Mouse (Mus musculus) midbrain, embryonic 15.5 days (tissue): Measurements from ENCODE around the gene Slc25a36. TPM values are rescaled to one million over a fixed set of nuclear protein-coding genes. Genes with fewer than 3 reads are reported as not detected.

Experiments used
- ATAC-seq: fragments of 200-750 bp; cut with Nextera tagmentation; replicated peaks from 2 replicates; pipeline ENCODE4 v1.8.0; 2017; ENCODE audit warnings: moderate TSS enrichment
- H3K27ac ChIP-seq: fragments of 300-500 bp; sonication (generic); 2 replicates; pipeline ENCODE4 v1.5.1; 2015; ENCODE audit warnings: mild to moderate bottlenecking, inconsistent platforms
- H3K27me3 ChIP-seq: fragments of 300-500 bp; sonication (generic); replicated peaks from 2 replicates; pipeline ENCODE4 v1.6.1; 2015; ENCODE audit warnings: inconsistent platforms
- H3K36me3 ChIP-seq: fragments of 300-500 bp; sonication (generic); replicated peaks from 2 replicates; pipeline ENCODE4 v1.6.1; 2015; ENCODE audit warnings: inconsistent platforms
- H3K4me1 ChIP-seq: fragments of 300-500 bp; sonication (generic); 2 replicates; pipeline ENCODE4 v1.6.1; 2015; ENCODE audit warnings: inconsistent platforms
- H3K4me2 ChIP-seq: fragments of 300-500 bp; sonication (generic); 2 replicates; pipeline ENCODE4 v1.6.1; 2015; ENCODE audit warnings: inconsistent platforms, mild to moderate bottlenecking, moderate library complexity
- H3K4me3 ChIP-seq: fragments of 300-500 bp; sonication (generic); 2 replicates; pipeline ENCODE4 v1.5.1; 2015; ENCODE audit warnings: mild to moderate bottlenecking, inconsistent platforms
- H3K9ac ChIP-seq: fragments of 300-500 bp; sonication (generic); 2 replicates; pipeline ENCODE4 v1.6.1; 2015; ENCODE audit warnings: mild to moderate bottlenecking, inconsistent platforms
- H3K9me3 ChIP-seq: fragments of 300-500 bp; sonication (generic); 2 replicates; pipeline ENCODE4 v1.6.1; 2016; ENCODE audit warnings: inconsistent platforms
- WGBS: fragments of 180-500 bp; shearing (Covaris S2); methylation state at CpG from one replicate; pipeline ENCODE4 v1.1.7; 2015; ENCODE audit warnings: mixed read lengths; 5-methylcytosine and 5-hydroxymethylcytosine counted together
- polyA plus RNA-seq: library from polyadenylated mRNA; unstranded; fragments of >200 nt; fragmentation: Nextera tagmentation; extraction: Ambion mirVana; gene quantifications from 2 replicates; pipeline ENCODE4 v1.2.1, GENCODE M21; 2015

Slc25a36 gene
- 68.4 and 76.7 TPM in 2 replicates for polyA plus RNA-seq

DNA sequence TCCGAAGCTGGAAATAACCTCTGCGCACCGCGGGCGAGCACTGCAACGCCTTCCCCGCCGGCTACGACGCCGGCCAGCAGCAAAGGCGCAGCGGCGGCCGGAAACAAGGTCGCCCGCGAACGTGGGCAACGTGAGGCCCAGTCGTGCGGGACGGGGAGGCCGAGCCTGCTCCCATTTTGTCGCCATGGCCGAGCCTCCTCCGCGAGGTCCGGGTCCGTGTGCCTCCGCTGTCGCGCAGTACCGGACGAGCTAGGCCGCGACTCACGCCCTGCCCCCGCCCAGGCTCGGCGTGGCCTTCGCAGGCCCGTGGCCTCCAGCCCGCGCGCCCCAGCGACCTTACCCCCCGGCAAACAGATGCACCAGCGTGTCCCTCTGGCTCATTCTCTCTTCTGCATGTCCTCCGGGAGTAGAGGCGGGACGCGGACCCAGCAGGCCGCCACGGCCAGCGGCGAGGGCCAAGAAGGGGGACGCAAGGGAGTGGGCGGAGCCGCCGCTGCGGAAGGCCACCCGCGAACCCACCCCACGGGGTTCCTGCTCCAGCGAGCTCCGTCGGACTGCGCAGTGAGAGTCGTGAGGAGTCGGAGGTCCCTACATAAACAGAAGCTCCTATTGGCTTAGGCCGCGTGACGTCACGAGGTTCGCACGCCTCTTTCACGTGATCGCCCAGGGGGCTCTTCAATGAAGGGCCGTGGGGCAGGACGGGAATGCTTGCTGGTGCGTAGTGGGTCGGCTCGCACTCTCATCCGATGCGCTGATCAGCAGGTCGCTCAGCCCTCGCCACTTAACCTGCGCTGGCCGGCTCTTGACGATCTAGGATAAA lies at the start of gene Slc25a36:
Gene Slc25a36 (minus strand): TSS at position 587 of the 820 bp plus-strand sequence.
- ATAC-seq: peak; percentile 99
- Histone ChIP-seq H3K4me3 (peak within 1 kb of the TSS; percentile 85), H3K9ac (peak within 1 kb of the TSS; percentile 86), H3K4me1 (peaks cover 16% of the 10 kb centered on the region), H3K27ac (peak within 1 kb of the TSS; percentile 81), H3K9me3 (no peaks in the 10 kb centered on the region), H3K36me3 (no peaks in the 10 kb centered on the region), H3K27me3 (peaks cover 4% of the 10 kb centered on the region; the same call in 1 of the 2 replicates), H3K4me2 (peak within 1 kb of the TSS; percentile 54)
- under 1% methylated on average over 88 of the region's 91 CpGs for WGBS

DNA sequence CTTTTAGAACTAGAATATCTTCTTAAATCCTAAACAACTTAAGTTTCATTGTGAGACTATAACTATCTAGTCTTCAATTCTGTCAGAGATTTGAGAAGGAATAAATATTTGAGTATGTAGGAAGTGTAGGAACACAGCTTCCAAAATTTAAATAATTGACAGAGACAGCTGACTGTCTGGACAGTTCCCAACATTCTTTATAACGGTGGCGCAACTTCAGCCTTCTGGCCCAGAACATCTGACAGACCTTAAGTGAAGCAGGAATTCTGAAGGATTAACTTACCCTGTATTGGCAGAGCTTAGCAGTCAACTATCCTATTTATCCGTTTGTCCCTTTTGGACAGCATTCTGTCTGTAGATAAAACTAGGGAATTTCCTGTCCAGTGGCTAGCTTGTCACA lies 47.5 kb upstream of the Slc25a36 start:
- Histone ChIP-seq H3K27ac (no peak overlapping the region), H3K9ac (no peak overlapping the region), H3K4me1 (no peaks in the 10 kb centered on the region), H3K4me3 (no peak overlapping the region), H3K27me3 (no peaks in the 10 kb centered on the region), H3K9me3 (no peaks in the 10 kb centered on the region), H3K36me3 (no peaks in the 10 kb centered on the region), H3K4me2 (no peak overlapping the region)
- WGBS: 69% methylated on average over 3 of the region's 3 CpGs
- ATAC-seq: no peak

DNA sequence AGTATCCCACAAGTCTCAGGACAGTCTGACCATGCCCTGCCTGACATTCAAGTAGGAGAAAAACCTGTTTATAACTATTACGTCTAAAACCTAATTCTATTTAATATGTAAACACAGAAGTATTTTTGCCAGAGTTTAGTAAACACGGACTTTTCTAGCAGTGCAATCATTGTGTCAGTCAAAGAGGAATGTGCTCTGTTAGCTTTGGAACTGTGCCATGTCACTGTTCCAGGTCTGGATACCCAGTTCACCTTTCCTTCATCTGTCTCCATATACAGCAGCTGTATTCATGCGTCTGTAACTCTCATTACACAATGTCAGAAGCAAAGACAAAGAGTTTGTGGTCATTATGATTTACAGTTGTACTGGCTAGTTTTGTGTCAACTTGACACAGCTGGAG lies 45.0 kb upstream of the Slc25a36 start:
- no peak overlapping the region for H3K9ac ChIP-seq
- ATAC-seq: no peak
- H3K4me1 ChIP-seq: no peaks in the 10 kb centered on the region
- no peak overlapping the region for H3K4me3 ChIP-seq
- no peaks in the 10 kb centered on the region for H3K9me3 ChIP-seq
- no peaks in the 10 kb centered on the region for H3K36me3 ChIP-seq
- no peaks in the 10 kb centered on the region for H3K27me3 ChIP-seq
- 84% methylated on average over 3 of the region's 3 CpGs for whole genome bisulfite sequencing
- H3K27ac ChIP-seq: no peak overlapping the region
- no peak overlapping the region for H3K4me2 ChIP-seq

GRCm38 (mm10) chr9:97154956-97155355 lies 44.0 kb upstream of the Slc25a36 start:
- no peaks in the 10 kb centered on the region for H3K4me1 ChIP-seq
- no peak for ATAC-seq
- H3K9ac ChIP-seq: no peak overlapping the region
- no peaks in the 10 kb centered on the region for H3K27me3 ChIP-seq
- no peak overlapping the region for H3K4me2 ChIP-seq
- no peaks in the 10 kb centered on the region for H3K36me3 ChIP-seq
- no peaks in the 10 kb centered on the region for H3K9me3 ChIP-seq
- no peak overlapping the region for H3K27ac ChIP-seq
- 91% methylated on average over 4 of the region's 4 CpGs for WGBS
- H3K4me3 ChIP-seq: no peak overlapping the region

- Histone ChIP-seq H3K9ac (no peak overlapping the region), H3K4me2 (no peak overlapping the region), H3K27ac (no peak overlapping the region), H3K4me1 (no peaks in the 10 kb centered on the region), H3K9me3 (no peaks in the 10 kb centered on the region), H3K4me3 (no peak overlapping the region), H3K27me3 (no peaks in the 10 kb centered on the region), H3K36me3 (no peaks in the 10 kb centered on the region)
- ATAC-seq: no peak
- WGBS: 83% methylated on average over 3 of the region's 3 CpGs
Observed at GRCm38 (mm10) chr9:97153006-97153405, 42.0 kb upstream of the Slc25a36 start.

DNA sequence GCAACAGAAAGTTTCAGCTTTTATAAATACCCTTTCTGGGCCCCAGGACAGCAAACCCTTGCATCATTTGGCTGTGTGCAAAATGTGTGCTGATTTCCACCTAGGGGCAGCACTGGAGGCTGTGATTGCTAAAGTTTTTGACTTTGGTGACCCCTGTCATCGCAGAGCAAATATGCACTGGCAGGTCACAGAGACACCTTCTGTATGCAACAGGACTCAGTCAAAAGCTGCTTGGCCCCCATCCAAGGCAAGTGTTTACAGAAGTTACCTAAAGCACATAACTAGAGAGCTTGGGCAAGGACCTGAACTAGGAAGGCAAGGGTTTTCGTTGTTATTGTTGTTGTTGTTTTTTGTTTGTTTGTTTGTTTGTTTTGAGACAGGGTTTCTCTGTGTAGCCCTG lies 36.3 kb upstream of the Slc25a36 start:
- Histone ChIP-seq H3K4me2 (no peak overlapping the region), H3K4me1 (no peaks in the 10 kb centered on the region), H3K9ac (no peak overlapping the region), H3K27me3 (no peaks in the 10 kb centered on the region), H3K27ac (no peak overlapping the region), H3K4me3 (no peak overlapping the region), H3K36me3 (no peaks in the 10 kb centered on the region), H3K9me3 (no peaks in the 10 kb centered on the region)
- ATAC-seq: no peak
- 92% methylated on average over 2 of the region's 2 CpGs for WGBS

- WGBS: 86% methylated on average over 6 of the region's 6 CpGs
Observed at GRCm38 (mm10) chr9:97145351-97145750, 34.4 kb upstream of the Slc25a36 start.

GRCm38 (mm10) chr9:97143416-97143815 lies 32.5 kb upstream of the Slc25a36 start:
- no peak overlapping the region for H3K4me2 ChIP-seq
- no peaks in the 10 kb centered on the region for H3K27me3 ChIP-seq
- 92% methylated on average over 5 of the region's 5 CpGs for WGBS
- H3K36me3 ChIP-seq: no peaks in the 10 kb centered on the region
- H3K4me1 ChIP-seq: no peaks in the 10 kb centered on the region
- no peak for ATAC-seq
- no peak overlapping the region for H3K9ac ChIP-seq
- no peak overlapping the region for H3K27ac ChIP-seq
- H3K4me3 ChIP-seq: no peak overlapping the region
- no peaks in the 10 kb centered on the region for H3K9me3 ChIP-seq

More at GRCm38 (mm10) chr9:97145351-97145750, 34.4 kb upstream of the Slc25a36 start:
- Histone ChIP-seq H3K9me3 (no peaks in the 10 kb centered on the region), H3K27ac (no peak overlapping the region), H3K27me3 (no peaks in the 10 kb centered on the region), H3K4me3 (no peak overlapping the region), H3K4me1 (no peaks in the 10 kb centered on the region), H3K4me2 (no peak overlapping the region), H3K9ac (no peak overlapping the region), H3K36me3 (no peaks in the 10 kb centered on the region)
- ATAC-seq: no peak

GRCm38 (mm10) chr9:97142558-97142957 lies 31.6 kb upstream of the Slc25a36 start:
- no peak overlapping the region for H3K27ac ChIP-seq
- no peaks in the 10 kb centered on the region for H3K9me3 ChIP-seq
- WGBS: 92% methylated on average over 1 of the region's 1 CpGs

GRCm38 (mm10) chr9:97141723-97142122 lies 30.8 kb upstream of the Slc25a36 start:
- H3K27me3 ChIP-seq: no peaks in the 10 kb centered on the region
- H3K4me1 ChIP-seq: no peaks in the 10 kb centered on the region
- no peak overlapping the region for H3K9ac ChIP-seq
- H3K36me3 ChIP-seq: no peaks in the 10 kb centered on the region
- ATAC-seq: no peak
- WGBS: 61% methylated on average over 2 of the region's 2 CpGs
- H3K27ac ChIP-seq: no peak overlapping the region
- H3K4me2 ChIP-seq: no peak overlapping the region
- H3K9me3 ChIP-seq: no peaks in the 10 kb centered on the region
- H3K4me3 ChIP-seq: no peak overlapping the region

More at GRCm38 (mm10) chr9:97142558-97142957, 31.6 kb upstream of the Slc25a36 start:
- H3K4me1 ChIP-seq: no peaks in the 10 kb centered on the region
- no peak overlapping the region for H3K4me2 ChIP-seq
- ATAC-seq: no peak
- H3K9ac ChIP-seq: no peak overlapping the region
- H3K4me3 ChIP-seq: no peak overlapping the region
- no peaks in the 10 kb centered on the region for H3K36me3 ChIP-seq
- no peaks in the 10 kb centered on the region for H3K27me3 ChIP-seq

DNA sequence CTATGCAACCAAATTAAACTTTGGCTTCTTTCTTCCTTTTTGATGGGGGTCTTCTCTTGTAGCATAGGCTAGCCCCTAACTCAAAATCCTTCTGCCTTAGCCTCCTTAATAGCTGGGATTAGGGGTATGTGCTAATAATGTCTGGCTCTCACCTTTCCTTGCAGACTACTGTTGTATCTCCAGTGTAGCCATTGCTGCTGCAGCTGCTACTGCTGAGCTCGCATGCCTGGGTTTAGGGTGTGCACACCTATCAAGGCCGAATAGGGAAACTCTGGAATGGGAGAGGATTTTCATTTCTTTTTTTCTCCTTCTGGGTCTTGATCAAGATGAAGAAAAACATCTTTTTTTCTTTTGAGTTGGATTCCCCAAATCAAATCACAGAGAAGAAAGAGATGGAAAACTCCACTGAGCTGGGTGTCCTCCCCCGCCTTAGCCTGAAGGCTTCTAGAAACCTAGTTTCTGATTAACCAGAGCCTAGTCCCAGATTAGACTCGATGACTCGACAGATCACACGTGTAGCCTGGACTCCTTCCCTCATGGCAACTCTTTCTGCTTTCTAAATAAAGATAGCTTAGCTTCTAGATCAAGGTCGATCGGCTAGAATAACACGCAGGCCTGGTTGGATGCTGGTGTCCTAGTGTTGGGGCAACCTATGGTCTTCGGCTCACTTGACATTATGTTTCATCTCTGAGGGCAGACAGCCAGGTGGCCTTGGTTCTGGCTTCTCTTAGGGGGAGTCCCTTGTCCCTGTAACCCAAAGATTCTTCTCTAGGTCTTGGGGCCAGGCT lies 29.4 kb upstream of the Slc25a36 start:
- 90% methylated on average over 10 of the region's 10 CpGs for WGBS
- H3K27ac ChIP-seq: no peak overlapping the region
- no peak overlapping the region for H3K4me3 ChIP-seq
- H3K27me3 ChIP-seq: no peaks in the 10 kb centered on the region
- no peak overlapping the region for H3K9ac ChIP-seq
- no peak overlapping the region for H3K4me2 ChIP-seq
- no peaks in the 10 kb centered on the region for H3K9me3 ChIP-seq
- H3K4me1 ChIP-seq: no peaks in the 10 kb centered on the region
- H3K36me3 ChIP-seq: no peaks in the 10 kb centered on the region
- no peak for ATAC-seq

DNA sequence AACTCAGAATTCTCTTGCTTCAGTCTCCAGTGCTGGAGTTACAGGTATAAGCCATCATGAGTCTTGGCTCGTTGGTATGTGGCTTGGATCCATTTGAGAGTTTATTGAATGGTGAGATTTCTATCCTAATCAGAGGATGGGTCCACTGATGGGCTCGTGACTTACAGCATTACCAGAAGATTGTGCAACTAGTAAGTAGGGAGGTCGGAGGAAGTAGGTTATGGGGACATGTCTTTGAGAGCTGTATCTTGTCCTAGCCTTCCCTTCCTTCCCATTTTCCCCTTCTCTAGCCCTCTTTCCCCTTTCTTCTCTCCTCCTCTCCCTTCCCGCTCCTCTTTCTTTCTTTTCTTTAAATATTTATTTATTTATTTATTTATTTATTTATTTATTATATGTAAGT lies 26.7 kb upstream of the Slc25a36 start:
- no peaks in the 10 kb centered on the region for H3K9me3 ChIP-seq
- 93% methylated on average over 4 of the region's 4 CpGs for WGBS
- no peak overlapping the region for H3K27ac ChIP-seq
- H3K4me2 ChIP-seq: no peak overlapping the region
- no peaks in the 10 kb centered on the region for H3K36me3 ChIP-seq
- no peak for ATAC-seq
- H3K4me1 ChIP-seq: no peaks in the 10 kb centered on the region
- H3K4me3 ChIP-seq: no peak overlapping the region
- no peaks in the 10 kb centered on the region for H3K27me3 ChIP-seq
- H3K9ac ChIP-seq: no peak overlapping the region
